Mouse (Mus musculus) heart, embryonic 14.5 days (tissue): ENCODE results near the gene Vdac1. TPM values are rescaled to one million over a fixed set of nuclear protein-coding genes. Genes with fewer than 3 reads are reported as not detected.

Source experiments
- ATAC-seq: fragments of 200-750 bp; cut with Nextera tagmentation; 2 replicates; pipeline ENCODE4 v1.8.0; 2017; ENCODE audit warnings: low read depth, moderate TSS enrichment; ENCODE audit not compliant: insufficient number of reproducible peaks, insufficient read depth, low FRiP score
- H3K27ac ChIP-seq, 2 experiments: fragments of 200-500 bp in 1 of 2; fragments of 300-500 bp in 1 of 2; sonication (generic) in 1 of 2; replicated peaks in 1 of 2; 2 replicates each; pipeline ENCODE4 v1.5.1; 2012 to 2014; ENCODE audit warnings: low read depth in 2 of 2, low read length in 2 of 2, control low read depth in 1 of 2, mild to moderate bottlenecking in 1 of 2, mixed read lengths in 1 of 2; ENCODE audit not compliant: control insufficient read depth in 1 of 2, insufficient read depth in 1 of 2
- H3K27me3 ChIP-seq: fragments of 300-500 bp; sonication (generic); 2 replicates; pipeline ENCODE4 v1.6.1; 2014; ENCODE audit warnings: mild to moderate bottlenecking, low read length, control low read depth; ENCODE audit not compliant: control insufficient read depth, insufficient read depth
- H3K36me3 ChIP-seq: fragments of 300-500 bp; sonication (generic); 2 replicates; pipeline ENCODE4 v1.6.1; 2014; ENCODE audit warnings: mild to moderate bottlenecking, control low read depth, low read length, mixed read lengths; ENCODE audit not compliant: control insufficient read depth, insufficient read depth
- H3K4me1 ChIP-seq, 2 experiments: fragments of 200-500 bp in 1 of 2; fragments of 300-500 bp in 1 of 2; sonication (generic) in 1 of 2; 2 replicates each; pipeline ENCODE4 v1.6.1; 2012 to 2014; ENCODE audit warnings: low read length in 2 of 2, control low read depth in 1 of 2, mixed read lengths in 1 of 2; ENCODE audit not compliant: control insufficient read depth in 2 of 2, insufficient read depth in 2 of 2
- H3K4me2 ChIP-seq: fragments of 300-500 bp; sonication (generic); 2 replicates; pipeline ENCODE4 v1.6.1; 2014; ENCODE audit warnings: mild to moderate bottlenecking, low read length
- H3K4me3 ChIP-seq, 2 experiments: fragments of 200-500 bp in 1 of 2; fragments of 300-500 bp in 1 of 2; sonication (generic) in 1 of 2; 2 replicates each; pipeline ENCODE4 v1.5.1; 2012 to 2014; ENCODE audit warnings: low read length in 2 of 2, mild to moderate bottlenecking in 2 of 2, control low read depth in 1 of 2, low read depth in 1 of 2, moderate library complexity in 1 of 2; ENCODE audit not compliant: control insufficient read depth in 1 of 2, insufficient read depth in 1 of 2
- H3K9ac ChIP-seq: fragments of 300-500 bp; sonication (generic); 2 replicates; pipeline ENCODE4 v1.6.1; 2014; ENCODE audit warnings: mild to moderate bottlenecking, low read length
- H3K9me3 ChIP-seq: fragments of 300-500 bp; sonication (generic); 2 replicates; pipeline ENCODE4 v1.6.1; 2016; ENCODE audit warnings: low read length, control low read depth; ENCODE audit not compliant: control insufficient read depth
- WGBS: fragments of 180-500 bp; shearing (Covaris S2); extraction: QIAGEN DNeasy Blood & Tissue Kit; methylation state at CpG from one replicate; pipeline ENCODE4 v1.1.7; 2014; 5-methylcytosine and 5-hydroxymethylcytosine counted together
- polyA plus RNA-seq: library from polyadenylated mRNA; unstranded; fragments of >200 nt; fragmentation: Nextera tagmentation; extraction: Ambion mirVana; gene quantifications from 2 replicates; pipeline ENCODE4 v1.2.1, GENCODE M21; 2014

Vdac1 gene
- polyA plus RNA-seq = 409 and 422 TPM in 2 replicates

DNA sequence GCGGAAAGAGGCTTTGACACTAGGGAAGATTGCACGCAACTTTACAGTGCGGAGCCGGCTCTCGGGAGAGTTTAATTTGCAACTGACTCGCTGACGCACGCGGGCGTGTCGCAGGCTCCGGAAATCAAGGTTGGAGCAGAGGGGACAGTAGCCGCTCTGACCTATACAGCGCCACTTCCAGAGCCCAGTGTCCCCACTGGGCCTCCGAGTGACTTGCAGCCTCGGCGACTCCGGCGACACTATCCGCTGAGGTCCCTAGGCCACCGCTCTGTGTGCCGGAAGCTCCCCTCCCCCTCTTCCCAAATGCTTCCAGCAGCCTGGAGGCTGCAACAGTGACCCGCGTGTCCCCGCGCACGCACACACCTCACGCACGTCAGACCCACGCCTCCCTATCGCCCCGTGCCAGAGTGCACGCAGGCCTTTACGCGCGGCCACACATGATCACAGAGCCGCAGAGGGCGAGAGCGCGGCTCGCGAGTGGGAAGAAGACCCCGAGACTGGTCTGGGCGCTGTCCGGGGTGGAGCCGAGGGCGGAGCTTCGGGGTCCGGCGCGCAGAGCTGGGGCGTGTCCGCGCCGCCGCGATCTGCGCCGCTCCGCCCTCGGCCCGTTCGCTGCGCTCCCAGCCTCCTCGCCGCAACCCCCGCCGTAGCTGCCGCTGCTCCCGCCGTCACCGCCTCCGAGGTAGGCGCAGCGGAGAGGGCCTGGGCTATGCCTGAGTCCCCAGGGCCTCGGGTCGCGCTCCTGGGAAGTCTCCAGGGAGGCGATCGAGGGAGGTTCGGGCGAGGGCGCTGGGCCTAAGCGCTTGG lies at the start of gene Vdac1:
Gene Vdac1 (plus strand): TSS at position 390 of the 807 bp plus-strand sequence.
- Histone ChIP-seq H3K9me3 (no peaks in the 10 kb centered on the region), H3K4me2 (peak within 1 kb of the TSS; percentile 92), H3K4me3 (peak within 1 kb of the TSS; percentile 79 to 80), H3K9ac (peak within 1 kb of the TSS; percentile 99), H3K27ac (peak within 1 kb of the TSS; percentile 96 to 98), H3K36me3 (no peaks in the 10 kb centered on the region), H3K27me3 (no peaks in the 10 kb centered on the region), H3K4me1 (peaks cover 25 to 46% of the 10 kb centered on the region in 2 experiments)
- peak; percentile 93 for ATAC-seq
- under 1% methylated on average over 77 of the region's 84 CpGs for WGBS

DNA sequence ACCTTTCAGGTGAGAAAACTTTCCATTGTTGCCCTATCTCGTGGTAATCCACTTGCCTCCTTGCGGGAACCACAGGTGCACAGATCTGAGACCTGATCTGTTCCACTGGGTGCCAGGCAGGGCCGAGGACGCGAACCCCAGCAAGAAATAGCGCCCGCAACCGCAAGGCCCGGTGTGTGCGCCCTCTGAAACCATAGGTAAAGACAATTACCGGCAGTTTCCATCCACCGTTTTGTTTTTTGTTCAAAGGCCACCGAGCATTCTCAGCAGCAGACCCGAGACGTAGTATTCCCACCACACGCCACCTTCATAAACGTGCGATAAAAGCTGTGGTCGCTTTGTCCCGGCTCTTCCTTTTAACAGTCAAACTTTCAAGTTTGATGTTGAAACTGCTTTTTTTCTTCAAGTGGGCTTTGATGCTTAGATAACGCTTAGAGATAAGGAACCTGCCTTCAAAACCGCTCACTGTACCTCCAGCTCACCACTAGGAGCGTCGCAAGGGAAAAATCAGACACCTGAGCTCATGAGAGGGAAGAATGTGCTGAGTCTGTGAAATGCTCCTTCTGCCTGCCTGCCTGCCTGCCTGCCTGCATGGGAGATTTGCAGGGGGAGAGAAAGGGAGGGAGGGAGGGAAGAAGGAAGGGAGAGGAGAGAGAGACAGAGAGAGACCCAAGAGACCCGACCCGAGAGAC lies 46.4 kb upstream of the Vdac1 start:
- Histone ChIP-seq H3K4me1 (peaks cover 0 to 5% of the 10 kb centered on the region in 2 experiments; a peak in 1 of 4 replicates), H3K9me3 (no peaks in the 10 kb centered on the region), H3K27me3 (peaks cover 7% of the 10 kb centered on the region), H3K27ac (no peak overlapping the region), H3K4me2 (peak overlapping the region; percentile 37), H3K4me3 (no peak overlapping the region), H3K9ac (peak overlapping the region; percentile 38; the same call in 1 of the 2 replicates), H3K36me3 (no peaks in the 10 kb centered on the region)
- WGBS = 13% methylated on average over 26 of the region's 26 CpGs
- no peak for ATAC-seq

DNA sequence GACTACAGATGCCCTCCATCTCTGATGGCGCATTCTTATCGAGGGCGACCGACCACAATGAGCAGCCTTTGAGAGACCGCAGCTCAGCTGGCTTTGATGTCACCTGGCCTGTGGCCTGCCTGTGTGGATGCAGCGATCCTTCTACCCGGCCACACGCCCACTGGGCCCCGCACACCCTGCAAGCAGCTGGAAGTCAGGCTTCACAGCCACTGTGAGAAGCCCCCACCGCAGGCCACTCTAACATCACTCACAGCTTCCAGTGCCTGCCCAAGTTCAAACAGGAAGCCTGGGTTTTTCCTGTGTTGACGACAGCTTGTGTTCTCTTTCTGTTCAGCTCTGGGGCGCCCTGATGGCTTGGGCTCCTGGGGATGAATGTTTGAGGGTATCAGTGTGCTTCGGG lies 42.2 kb upstream of the Vdac1 start:
- Histone ChIP-seq H3K27ac (no peak overlapping the region), H3K27me3 (peaks cover 7% of the 10 kb centered on the region), H3K36me3 (no peaks in the 10 kb centered on the region), H3K9me3 (no peaks in the 10 kb centered on the region), H3K4me2 (no peak overlapping the region), H3K4me3 (no peak overlapping the region), H3K4me1 (peaks cover 0 to 5% of the 10 kb centered on the region in 2 experiments; a peak in 1 of 4 replicates), H3K9ac (no peak overlapping the region)
- 66% methylated on average over 13 of the region's 13 CpGs for WGBS
- no peak for ATAC-seq

DNA sequence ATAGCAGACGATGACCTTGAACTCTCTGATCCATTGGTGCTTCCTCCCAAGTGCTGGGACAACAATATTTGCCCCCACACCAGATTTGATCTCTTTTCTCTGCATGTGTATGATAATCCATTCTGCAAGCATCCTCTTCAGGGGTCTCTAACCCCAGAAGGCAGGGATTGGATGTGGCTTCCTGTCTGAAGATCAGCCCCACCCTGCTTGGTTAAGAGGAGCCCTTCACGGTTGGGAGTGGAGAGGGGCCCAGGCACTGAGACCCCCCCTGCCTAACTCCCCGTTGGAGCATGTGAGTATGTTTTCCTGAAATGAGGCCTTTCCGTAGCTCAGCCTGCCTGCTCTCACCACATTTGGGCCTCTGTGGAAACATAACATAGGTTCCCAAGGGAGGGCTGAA lies 41.0 kb upstream of the Vdac1 start:
- Histone ChIP-seq H3K4me2 (no peak overlapping the region), H3K9me3 (no peaks in the 10 kb centered on the region), H3K36me3 (no peaks in the 10 kb centered on the region), H3K27ac (no peak overlapping the region), H3K4me1 (no peaks in the 10 kb centered on the region), H3K27me3 (peaks cover 10% of the 10 kb centered on the region), H3K4me3 (no peak overlapping the region), H3K9ac (no peak overlapping the region)
- 60% methylated on average over 4 of the region's 4 CpGs for WGBS
- no peak for ATAC-seq

DNA sequence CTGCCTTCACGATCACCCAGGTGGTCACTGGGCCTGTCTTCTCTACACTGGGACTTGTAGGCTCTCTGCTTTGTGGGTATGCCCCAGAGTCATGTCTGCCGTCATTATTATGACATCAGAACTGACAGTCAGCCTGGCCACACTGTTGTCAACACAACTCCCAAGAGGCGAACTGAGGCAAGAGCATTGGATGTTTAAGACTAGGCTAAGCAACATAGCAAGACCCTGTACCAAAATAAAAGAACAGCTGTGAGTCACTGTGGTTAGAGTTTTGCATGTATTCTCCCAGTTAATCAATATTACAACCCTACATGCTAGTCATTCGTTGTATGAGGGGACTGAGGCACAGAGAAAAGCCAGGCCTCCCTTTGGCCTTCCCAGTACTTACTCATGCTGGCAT lies 40.1 kb upstream of the Vdac1 start:
- H3K27me3 ChIP-seq = peaks cover 7% of the 10 kb centered on the region
- no peak overlapping the region for H3K27ac ChIP-seq
- no peak overlapping the region for H3K4me3 ChIP-seq
- no peak overlapping the region for H3K9ac ChIP-seq
- no peaks in the 10 kb centered on the region for H3K9me3 ChIP-seq
- ATAC-seq = no peak
- no peak overlapping the region for H3K4me2 ChIP-seq
- no peaks in the 10 kb centered on the region for H3K4me1 ChIP-seq
- H3K36me3 ChIP-seq = no peaks in the 10 kb centered on the region
- 72% methylated on average over 4 of the region's 4 CpGs for WGBS

DNA sequence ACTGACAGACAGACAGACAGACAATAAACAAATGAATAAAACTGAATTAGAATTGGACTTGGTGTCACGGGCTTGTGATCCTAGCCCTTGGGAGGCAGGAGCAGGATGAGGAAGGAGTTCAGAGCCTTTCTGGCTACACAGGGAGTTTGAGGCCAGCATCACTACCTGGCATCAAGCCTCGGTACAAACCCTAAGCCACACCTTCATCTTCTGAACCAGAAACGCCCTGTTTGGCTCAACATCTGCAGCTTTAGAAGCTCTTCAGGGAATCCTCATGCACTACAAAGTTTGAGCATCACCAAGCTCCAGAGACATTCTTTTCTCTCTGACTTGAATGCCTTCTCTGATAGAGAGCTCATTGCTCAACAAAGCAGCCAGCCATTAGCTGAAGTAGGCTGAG lies 39.1 kb upstream of the Vdac1 start:
- H3K4me3 ChIP-seq = no peak overlapping the region
- no peak overlapping the region for H3K9ac ChIP-seq
- no peaks in the 10 kb centered on the region for H3K4me1 ChIP-seq
- H3K9me3 ChIP-seq = no peaks in the 10 kb centered on the region
- peaks cover 7% of the 10 kb centered on the region for H3K27me3 ChIP-seq
- no peaks in the 10 kb centered on the region for H3K36me3 ChIP-seq
- H3K4me2 ChIP-seq = no peak overlapping the region
- no peak for ATAC-seq
- H3K27ac ChIP-seq = no peak overlapping the region
- WGBS = 58% methylated on average over 3 of the region's 3 CpGs

DNA sequence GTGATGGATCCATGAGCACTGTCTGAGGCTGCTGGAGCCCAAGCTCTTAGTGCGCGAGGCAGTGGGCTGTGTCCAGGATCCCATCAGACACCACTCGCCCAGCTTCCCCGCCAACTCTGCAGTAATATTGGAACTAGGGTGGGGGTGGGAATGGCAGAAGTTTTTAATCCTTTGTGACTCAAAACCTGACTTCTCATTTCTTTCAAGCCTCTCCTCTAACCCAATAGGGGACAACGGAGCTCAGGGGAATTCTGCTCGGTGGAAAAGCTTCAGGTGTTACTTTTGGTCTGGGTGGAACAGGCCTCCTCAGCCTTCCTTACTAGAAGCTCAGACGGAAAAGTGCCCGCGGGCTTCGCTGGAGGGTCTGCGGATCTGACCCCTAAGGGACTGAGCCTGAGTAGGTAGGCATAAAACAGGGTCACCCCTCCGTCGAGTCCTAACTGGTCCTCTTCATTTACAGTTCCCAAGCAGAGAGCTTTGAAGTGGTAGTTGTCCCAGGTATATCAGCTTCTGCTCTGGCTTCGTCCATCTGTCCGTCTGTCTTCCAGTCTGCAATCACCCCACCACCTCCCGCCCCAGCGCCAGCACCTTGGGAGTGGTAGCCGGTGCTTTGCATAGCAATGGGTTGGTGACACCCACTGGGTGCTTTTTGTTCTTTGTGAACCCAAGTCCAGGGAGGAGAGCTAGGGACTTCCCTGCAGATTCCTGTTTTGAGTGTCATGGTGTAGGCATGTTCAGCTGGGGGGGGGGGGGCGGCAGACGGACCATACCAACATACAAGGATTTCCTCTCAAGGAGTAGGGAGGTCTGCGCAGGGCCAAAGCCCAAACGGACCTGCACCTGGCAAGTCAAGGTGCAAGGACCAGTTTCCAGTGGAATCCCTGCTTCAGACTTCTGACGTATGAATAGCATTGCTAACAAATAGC lies 36.0 kb upstream of the Vdac1 start:
- H3K27ac ChIP-seq = no peak overlapping the region
- 54% methylated on average over 23 of the region's 23 CpGs for WGBS
- no peak overlapping the region for H3K9ac ChIP-seq

More for the DNA sequence above, 36.0 kb upstream of the Vdac1 start:
- Histone ChIP-seq H3K4me3 (no peak overlapping the region), H3K4me2 (no peak overlapping the region), H3K36me3 (no peaks in the 10 kb centered on the region), H3K4me1 (no peaks in the 10 kb centered on the region), H3K27me3 (peaks cover 7% of the 10 kb centered on the region), H3K9me3 (no peaks in the 10 kb centered on the region)
- no peak for ATAC-seq
